Mouse (Mus musculus): ENCODE data around the gene Mmp21. TPM values are rescaled to one million over a fixed set of nuclear protein-coding genes. Genes with fewer than 3 reads are reported as not detected.

Gene Mmp21
- polyA plus RNA-seq, 1 experiment from 2014 or later = not detected

Other genes with a start within 250 kb of the Mmp21 start
- not detected in 2 replicates for gene Tex36, start 77.9 kb downstream of the Mmp21 start, polyA plus RNA-seq (2015; fragmentation: Nextera tagmentation; extraction: Ambion mirVana)
- gene Edrf1, start 42.5 kb downstream of the Mmp21 start, polyA plus RNA-seq (2015; fragmentation: Nextera tagmentation; extraction: Ambion mirVana) = 10.9 and 12.8 TPM in 2 replicates
- gene Bccip, start 29.3 kb upstream of the Mmp21 start, polyA plus RNA-seq (2015; fragmentation: Nextera tagmentation; extraction: Ambion mirVana) = 82.7 and 84.2 TPM in 2 replicates
- 27.9 and 31.1 TPM in 2 replicates for gene Uros, start 30.0 kb upstream of the Mmp21 start, polyA plus RNA-seq (2015; fragmentation: Nextera tagmentation; extraction: Ambion mirVana)
- gene Fank1, start 96.8 kb upstream of the Mmp21 start, polyA plus RNA-seq (2015; fragmentation: Nextera tagmentation; extraction: Ambion mirVana) = 0.18 and 0.19 TPM in 2 replicates
- gene Dhx32, start 102.7 kb upstream of the Mmp21 start, polyA plus RNA-seq (2015; fragmentation: Nextera tagmentation; extraction: Ambion mirVana) = 30.4 and 31.3 TPM in 2 replicates

Measured in heart, embryonic 15.5 days (tissue).